Mouse (Mus musculus): ENCODE results near the gene Lhb. TPM values are rescaled to one million over a fixed set of nuclear protein-coding genes. Genes with fewer than 3 reads are reported as not detected.
A peak's percentile ranks its signal among the peaks of the same experiment; 100 is the strongest.

Lhb gene
- total and polyA plus RNA-seq, 2 experiments, result not detected

- Histone ChIP-seq H3K4me3 (ENCODE audit: insufficient read depth, low read depth, low read length) (no peak overlapping the region), H3K4me1 (ENCODE audit: control insufficient read depth, insufficient read depth, low read length) (peaks cover 2% of the 10 kb centered on the region; the same call in 1 of the 2 replicates), H3K36me3 (ENCODE audit: control insufficient read depth, insufficient read depth, low read length) (no peaks in the 10 kb centered on the region), H3K27ac (replicated peaks; ENCODE audit: insufficient read depth, low read depth, low read length) (no peak overlapping the region), H3K79me2 (ENCODE audit: control insufficient read depth, insufficient read depth, low read length) (no peaks in the 10 kb centered on the region), H3K9ac (ENCODE audit: low read depth, low read length) (no peak overlapping the region), H3K27me3 (ENCODE audit: control insufficient read depth, insufficient read depth, low read length) (peaks cover 18% of the 10 kb centered on the region)
- WGBS, result 85% methylated on average over 8 of the region's 8 CpGs
- no peak for TF ChIP-seq CTCF (IDR thresholded peaks at IDR 0.05; ENCODE audit: low read depth, low read length)
- TF ChIP-seq POLR2A (IDR thresholded peaks at IDR 0.05; ENCODE audit: extremely low read depth, insufficient read depth, low read length), result no peak
- DNase-seq (ENCODE audit: extremely low read depth, low read depth, low spot score), result no peak
These were observed 11.0 kb upstream of the Lhb start for GRCm38 (mm10) chr7:45409497-45410163.

GRCm38 (mm10) chr7:45412421-45412820 lies 8.2 kb upstream of the Lhb start:
- H3K4me3 ChIP-seq (ENCODE audit: insufficient read depth, low read depth, low read length), result no peak overlapping the region
- no peak overlapping the region for H3K27ac ChIP-seq (replicated peaks; ENCODE audit: insufficient read depth, low read depth, low read length)
- H3K9ac ChIP-seq (ENCODE audit: low read depth, low read length), result no peak overlapping the region
- peaks cover 20% of the 10 kb centered on the region; the same call in 1 of the 2 replicates for H3K27me3 ChIP-seq (ENCODE audit: control insufficient read depth, insufficient read depth, low read length)
- H3K79me2 ChIP-seq (ENCODE audit: control insufficient read depth, insufficient read depth, low read length), result no peaks in the 10 kb centered on the region
- H3K36me3 ChIP-seq (ENCODE audit: control insufficient read depth, insufficient read depth, low read length), result no peaks in the 10 kb centered on the region
- 77% methylated on average over 2 of the region's 2 CpGs for WGBS
- TF ChIP-seq POLR2A (IDR thresholded peaks at IDR 0.05; ENCODE audit: extremely low read depth, insufficient read depth, low read length) (no peak), CTCF (IDR thresholded peaks at IDR 0.05; ENCODE audit: low read depth, low read length) (no peak)
- DNase-seq (ENCODE audit: extremely low read depth, low read depth, low spot score), result no peak
- no peaks in the 10 kb centered on the region for H3K4me1 ChIP-seq (ENCODE audit: control insufficient read depth, insufficient read depth, low read length)

- Histone ChIP-seq H3K27ac (replicated peaks; ENCODE audit: insufficient read depth, low read depth, low read length) (no peak within 1 kb of the TSS), H3K4me1 (ENCODE audit: control insufficient read depth, insufficient read depth, low read length) (no peaks in the 10 kb centered on the region), H3K9ac (ENCODE audit: low read depth, low read length) (peak within 1 kb of the TSS; percentile 58), H3K27me3 (ENCODE audit: control insufficient read depth, insufficient read depth, low read length) (peaks cover 17% of the 10 kb centered on the region; the same call in 1 of the 2 replicates), H3K79me2 (ENCODE audit: control insufficient read depth, insufficient read depth, low read length) (no peaks in the 10 kb centered on the region), H3K36me3 (ENCODE audit: control insufficient read depth, insufficient read depth, low read length) (no peaks in the 10 kb centered on the region), H3K4me3 (ENCODE audit: insufficient read depth, low read depth, low read length) (peak within 1 kb of the TSS; percentile 41; the same call in 1 of the 2 replicates)
- 6% methylated on average over 45 of the region's 45 CpGs for WGBS
- no peak for DNase-seq (ENCODE audit: extremely low read depth, low read depth, low spot score)
- TF ChIP-seq CTCF (IDR thresholded peaks at IDR 0.05; ENCODE audit: low read depth, low read length) (no peak), POLR2A (IDR thresholded peaks at IDR 0.05; ENCODE audit: extremely low read depth, insufficient read depth, low read length) (no peak)
These were observed 7.3 kb upstream of the Lhb start, which contains the start of gene Ntf5 for GRCm38 (mm10) chr7:45413113-45413863. Gene Ntf5 (plus strand): TSS chr7:45413695.

GRCm38 (mm10) chr7:45413864-45414739 lies 6.5 kb upstream of the Lhb start:
- 7% methylated on average over 27 of the region's 27 CpGs for WGBS
- no peak for TF ChIP-seq POLR2A (IDR thresholded peaks at IDR 0.05; ENCODE audit: extremely low read depth, insufficient read depth, low read length)
- TF ChIP-seq CTCF (IDR thresholded peaks at IDR 0.05; ENCODE audit: low read depth, low read length), result no peak
- Histone ChIP-seq H3K36me3 (ENCODE audit: control insufficient read depth, insufficient read depth, low read length) (no peaks in the 10 kb centered on the region), H3K27ac (replicated peaks; ENCODE audit: insufficient read depth, low read depth, low read length) (no peak overlapping the region), H3K27me3 (ENCODE audit: control insufficient read depth, insufficient read depth, low read length) (peaks cover 17% of the 10 kb centered on the region; the same call in 1 of the 2 replicates), H3K79me2 (ENCODE audit: control insufficient read depth, insufficient read depth, low read length) (no peaks in the 10 kb centered on the region), H3K9ac (ENCODE audit: low read depth, low read length) (no peak overlapping the region), H3K4me3 (ENCODE audit: insufficient read depth, low read depth, low read length) (peak overlapping the region; percentile 41; the same call in 1 of the 2 replicates), H3K4me1 (ENCODE audit: control insufficient read depth, insufficient read depth, low read length) (no peaks in the 10 kb centered on the region)
- no peak for DNase-seq (ENCODE audit: extremely low read depth, low read depth, low spot score)

- Histone ChIP-seq H3K27me3 (ENCODE audit: control insufficient read depth, insufficient read depth, low read length) (peaks cover 17% of the 10 kb centered on the region; the same call in 1 of the 2 replicates), H3K9ac (ENCODE audit: low read depth, low read length) (no peak overlapping the region), H3K4me3 (ENCODE audit: insufficient read depth, low read depth, low read length) (no peak overlapping the region), H3K27ac (replicated peaks; ENCODE audit: insufficient read depth, low read depth, low read length) (no peak overlapping the region), H3K4me1 (ENCODE audit: control insufficient read depth, insufficient read depth, low read length) (no peaks in the 10 kb centered on the region), H3K36me3 (ENCODE audit: control insufficient read depth, insufficient read depth, low read length) (no peaks in the 10 kb centered on the region), H3K79me2 (ENCODE audit: control insufficient read depth, insufficient read depth, low read length) (no peaks in the 10 kb centered on the region)
- WGBS, result 48% methylated on average over 12 of the region's 12 CpGs
- DNase-seq (ENCODE audit: extremely low read depth, low read depth, low spot score), result no peak
- no peak for TF ChIP-seq POLR2A (IDR thresholded peaks at IDR 0.05; ENCODE audit: extremely low read depth, insufficient read depth, low read length)
- TF ChIP-seq CTCF (IDR thresholded peaks at IDR 0.05; ENCODE audit: low read depth, low read length), result no peak
These were observed 5.8 kb upstream of the Lhb start for GRCm38 (mm10) chr7:45414740-45415224.

Measured in liver, adult 2 months (tissue).